Mouse (Mus musculus) R1 (cell line): ENCODE measurements around the gene Gm11555.
"Not testable (repeated sequence)": the region's sequence is repeated elsewhere in the genome, so short reads cannot be mapped to it uniquely, and the experiment has no call there.

ENCODE experiments used
- DNase-seq: peaks from one replicate; pipeline ENCODE4 v3.0.0-alpha.2; 2018; ENCODE audit warnings: low read depth, low spot score

Gene Gm11555

DNA sequence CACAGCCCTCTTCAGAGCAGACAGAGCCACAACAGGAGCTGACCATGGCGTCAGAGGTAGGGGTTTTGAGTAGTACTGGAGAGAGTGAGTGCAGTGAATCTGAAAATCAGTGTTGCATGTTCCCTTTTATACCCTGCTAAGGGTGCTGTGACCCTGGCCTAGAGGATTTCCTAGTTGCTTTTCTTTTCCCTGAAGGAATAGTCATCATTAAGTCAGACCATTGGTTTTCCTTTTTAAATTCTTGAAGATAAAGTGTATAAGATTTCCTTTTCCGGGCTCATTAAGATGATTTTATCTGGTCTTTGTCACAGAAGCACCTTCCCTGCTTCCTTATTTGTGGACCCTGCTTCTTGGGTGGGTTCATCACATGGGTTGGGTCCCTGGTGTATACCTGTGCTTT lies at the start of gene Gm11555:
Gene Gm11555, minus strand, starts transcription at position 101 of the 400 bp plus-strand sequence.
- DNase-seq: no peak

DNA sequence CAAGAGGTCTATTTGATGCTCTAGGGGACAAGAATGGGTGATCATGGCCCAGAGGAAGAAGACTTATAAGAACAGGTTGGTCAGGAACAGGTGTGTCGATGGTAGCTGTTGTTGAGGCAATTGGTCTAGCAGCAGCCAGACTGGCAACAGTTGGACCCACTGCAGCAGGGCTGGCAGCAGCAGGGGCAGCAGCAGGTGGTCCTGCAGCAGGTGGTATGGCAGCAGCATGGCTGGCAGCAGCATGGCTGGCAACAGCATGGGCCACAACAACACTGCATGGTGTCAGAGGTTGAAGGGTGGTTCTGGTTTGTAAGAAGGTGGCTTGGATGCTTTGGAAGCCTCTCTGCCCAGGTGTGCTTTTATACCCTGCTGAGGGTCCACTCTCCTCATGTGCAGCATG lies 40.4 kb upstream of the Gm11555 start, which contains the start of gene Gm14190:
Gene Gm14190, minus strand, starts transcription at position 278 of the 400 bp plus-strand sequence.
- DNase-seq: no peak

DNA sequence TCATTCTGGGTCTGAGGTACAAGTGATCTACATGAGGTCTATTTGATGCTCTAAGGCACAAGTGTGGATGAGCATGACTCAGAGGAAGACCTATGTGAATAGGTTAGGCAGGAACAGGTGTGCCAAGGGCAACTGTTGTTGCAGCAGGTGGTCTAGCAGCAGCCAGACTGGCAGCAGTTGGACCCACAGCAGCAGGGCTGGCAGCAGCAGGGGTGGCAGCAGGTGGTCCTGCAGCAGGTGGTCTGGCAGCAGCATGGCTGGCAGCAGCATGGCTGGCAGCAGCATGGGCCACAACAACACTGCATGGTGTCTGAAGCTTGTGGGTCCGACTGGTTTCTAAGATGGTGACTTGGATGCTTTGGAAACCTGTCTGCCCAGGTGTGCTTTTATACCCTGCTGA lies 35.2 kb upstream of the Gm11555 start:
- not testable (repeated sequence) for DNase-seq

DNA sequence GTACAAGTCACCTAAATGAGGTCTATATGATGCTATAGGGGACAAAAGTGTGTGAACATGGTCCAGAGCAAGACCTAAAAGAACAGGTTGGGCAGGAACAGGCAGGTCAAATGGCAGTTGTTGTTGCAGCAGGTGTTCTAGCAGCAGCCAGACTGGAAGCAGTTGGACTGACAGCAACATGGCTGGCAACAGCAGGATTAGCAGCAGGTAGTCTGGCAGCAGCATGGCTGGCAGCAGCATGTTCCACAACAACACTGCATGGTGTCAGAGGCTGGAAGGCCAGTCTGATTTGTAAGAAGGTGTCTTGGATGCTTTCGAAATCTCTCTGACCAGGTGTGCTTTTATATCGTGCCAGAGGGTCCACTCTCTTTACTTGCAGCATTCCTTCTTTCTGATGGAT lies 33.4 kb upstream of the Gm11555 start:
- no peak for DNase-seq

DNA sequence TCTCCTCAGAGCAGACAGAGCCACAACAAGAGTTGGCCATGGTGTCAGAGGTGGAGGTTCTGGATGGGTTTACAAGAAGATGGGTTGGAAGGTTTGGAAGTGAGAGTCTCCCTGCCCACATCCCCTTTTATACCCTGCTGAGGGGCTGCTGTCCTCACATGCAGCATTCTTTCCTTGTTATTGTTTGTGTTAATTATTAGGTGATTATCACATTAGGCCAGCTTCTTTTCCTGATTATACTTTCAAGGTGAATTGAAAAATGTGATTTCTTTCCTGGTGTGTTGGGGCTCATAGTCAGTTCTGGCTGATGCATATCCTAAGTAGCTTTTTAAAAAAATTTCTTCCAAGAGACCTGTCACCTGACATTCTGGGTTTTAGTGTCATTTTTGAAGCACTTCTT lies 15.8 kb upstream of the Gm11555 start, which contains the start of gene Krtap4-6:
Gene Krtap4-6, minus strand, starts transcription at position 101 of the 400 bp plus-strand sequence.
- DNase-seq: no peak

DNA sequence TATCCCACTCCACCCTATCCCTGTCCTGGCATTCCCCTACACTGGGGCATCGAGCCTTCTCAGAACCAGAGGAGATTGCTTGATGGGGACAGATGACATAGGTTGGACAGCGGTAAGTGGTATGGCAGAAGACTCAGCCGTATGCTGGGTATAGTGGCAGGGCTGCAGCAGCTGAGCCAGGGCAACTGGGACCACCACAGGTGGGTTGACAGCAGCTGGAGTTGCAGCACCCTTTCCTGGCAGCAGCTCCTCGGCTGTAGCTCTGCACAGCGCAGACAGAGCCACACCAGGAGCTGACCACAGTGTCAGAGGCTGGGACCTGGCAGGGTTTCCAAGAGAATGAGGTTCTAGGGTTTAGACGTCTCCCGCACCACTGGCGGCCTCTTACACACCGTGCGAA lies 12.8 kb upstream of the Gm11555 start:
- no peak for DNase-seq

DNA sequence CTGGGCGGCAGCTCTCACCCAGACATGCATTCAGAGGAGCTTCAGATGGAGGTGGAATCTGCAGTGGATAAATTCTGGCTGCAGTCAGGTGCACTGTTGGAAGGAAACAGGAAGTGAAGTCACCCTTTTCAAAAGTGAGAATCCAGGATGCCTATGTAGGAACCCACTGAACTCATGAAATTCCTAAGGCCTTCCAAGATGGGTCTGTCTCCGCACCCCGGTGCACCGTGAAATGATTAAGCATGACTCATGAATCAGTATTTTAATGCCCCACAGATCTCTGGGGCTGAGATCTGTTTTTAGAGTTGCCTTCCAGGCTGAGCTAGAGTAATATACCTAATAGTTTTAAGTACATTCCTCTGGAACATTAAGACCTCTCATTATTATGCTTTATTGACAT lies 9.2 kb upstream of the Gm11555 start:
- peak; percentile 16 for DNase-seq

DNA sequence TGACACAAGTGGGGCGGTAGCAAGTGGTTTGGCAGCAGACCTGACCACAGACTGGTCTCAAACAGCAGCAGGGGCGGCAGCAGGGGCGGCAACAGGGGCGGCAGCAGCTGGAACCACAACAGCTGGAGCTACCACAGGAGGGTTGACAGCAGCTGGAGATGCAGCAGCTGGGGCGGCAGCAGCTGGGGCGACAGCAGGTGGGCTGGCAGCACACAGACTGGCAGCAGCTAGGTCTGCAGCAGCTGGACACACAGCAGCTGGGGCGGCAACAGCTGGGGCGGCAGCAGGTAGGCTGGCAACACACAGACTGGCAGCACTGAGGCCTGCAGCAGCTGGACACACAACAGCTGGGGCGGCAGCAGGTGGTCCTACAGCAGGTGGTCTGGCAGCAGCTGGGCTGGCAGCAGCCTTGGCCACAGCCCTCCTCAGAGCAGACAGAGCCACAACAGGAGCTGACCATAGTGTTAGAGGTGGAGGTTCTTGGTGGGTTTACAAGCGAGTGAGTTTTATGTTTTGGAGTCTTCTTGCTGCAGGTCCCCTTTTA lies 8.5 kb upstream of the Gm11555 start, which contains the start of gene Gm11563:
Gene Gm11563, minus strand, starts transcription at position 494 of the 544 bp plus-strand sequence.
- DNase-seq: peak; percentile 10

DNA sequence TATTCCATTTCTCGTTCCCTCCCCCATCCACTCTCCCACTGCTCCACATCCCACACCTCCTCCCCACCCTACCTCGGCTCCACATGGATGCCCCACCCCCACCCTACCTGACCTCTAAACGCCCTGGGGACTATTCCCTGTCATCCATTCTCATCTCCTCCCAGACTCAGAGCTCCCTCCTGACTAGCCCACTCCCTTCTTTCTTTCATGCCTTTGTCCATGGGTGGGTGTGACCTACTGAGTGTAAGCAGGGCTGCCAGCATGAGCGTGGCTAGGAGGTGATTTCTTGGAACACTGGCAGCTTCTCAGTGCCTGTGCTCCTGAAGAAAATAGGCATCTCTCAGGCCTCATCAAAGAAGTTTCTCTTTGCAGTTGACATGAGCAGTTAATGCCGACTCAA lies 7.0 kb upstream of the Gm11555 start:
- peak; percentile 82 for DNase-seq

DNA sequence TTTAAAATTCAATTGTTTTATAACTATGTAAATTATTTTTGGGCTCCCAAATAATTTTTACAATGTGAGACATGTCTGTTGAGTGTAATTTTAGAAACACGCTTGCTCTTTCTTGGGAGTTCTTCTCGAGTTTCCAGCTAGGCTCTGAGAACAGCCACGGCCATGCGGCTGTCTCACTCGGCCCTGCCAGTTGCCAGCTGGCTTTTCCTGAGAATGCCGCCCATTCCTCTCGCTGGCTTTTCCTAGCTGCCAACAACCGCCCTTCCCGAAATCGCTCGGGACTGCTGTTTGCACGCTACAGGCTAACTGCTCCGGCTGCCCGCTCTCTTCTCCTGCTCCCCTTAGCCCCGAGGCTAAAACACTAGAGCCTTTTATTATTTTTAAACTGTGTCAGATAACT lies 3.6 kb downstream of the Gm11555 start:
- no peak for DNase-seq

DNA sequence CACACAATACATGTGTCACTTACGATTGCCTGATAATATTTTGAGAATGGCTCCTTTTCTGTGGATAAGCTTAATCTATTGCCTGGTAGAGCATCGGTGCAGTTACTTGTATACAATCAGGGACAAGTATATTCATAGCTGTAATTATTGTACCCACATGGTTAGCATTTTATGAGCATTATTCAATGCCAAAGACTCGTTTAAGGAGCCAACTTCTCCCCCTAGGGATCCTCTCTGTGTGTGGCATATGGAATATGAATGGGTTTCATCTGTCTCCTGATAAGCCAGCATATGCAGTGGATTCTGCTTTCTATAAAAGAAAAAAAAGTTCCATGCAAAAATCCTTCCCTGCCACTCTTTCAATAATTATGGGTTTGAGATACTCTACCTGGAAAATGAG lies 5.7 kb downstream of the Gm11555 start:
- no peak for DNase-seq

DNA sequence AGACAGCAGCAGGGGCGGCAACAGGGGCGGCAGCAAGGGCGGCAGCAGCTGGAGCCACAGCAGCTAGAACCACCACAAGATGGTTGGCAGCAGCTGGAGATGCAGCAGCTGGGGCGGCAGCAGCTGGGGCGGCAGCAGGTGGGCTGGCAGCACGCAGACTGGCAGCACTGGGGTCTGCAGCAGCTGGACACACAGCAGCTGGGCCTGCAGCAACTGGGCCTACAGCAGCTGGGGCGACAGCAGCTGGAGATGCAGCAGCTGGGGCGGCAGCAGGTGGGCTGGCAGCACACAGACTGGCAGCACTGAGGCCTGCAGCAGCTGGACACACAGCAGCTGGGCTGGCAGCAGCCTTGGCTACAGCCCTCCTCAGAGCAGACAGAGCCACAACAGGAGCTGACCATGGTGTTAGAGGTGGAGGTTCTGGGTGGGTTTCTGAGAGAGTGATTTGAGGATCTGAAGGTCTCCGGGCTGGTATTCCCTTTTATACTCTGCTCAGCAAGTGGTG lies 6.3 kb downstream of the Gm11555 start, which contains the start of gene Krtap4-7:
Gene Krtap4-7, minus strand, starts transcription at position 455 of the 505 bp plus-strand sequence.
- not testable (repeated sequence) for DNase-seq

DNA sequence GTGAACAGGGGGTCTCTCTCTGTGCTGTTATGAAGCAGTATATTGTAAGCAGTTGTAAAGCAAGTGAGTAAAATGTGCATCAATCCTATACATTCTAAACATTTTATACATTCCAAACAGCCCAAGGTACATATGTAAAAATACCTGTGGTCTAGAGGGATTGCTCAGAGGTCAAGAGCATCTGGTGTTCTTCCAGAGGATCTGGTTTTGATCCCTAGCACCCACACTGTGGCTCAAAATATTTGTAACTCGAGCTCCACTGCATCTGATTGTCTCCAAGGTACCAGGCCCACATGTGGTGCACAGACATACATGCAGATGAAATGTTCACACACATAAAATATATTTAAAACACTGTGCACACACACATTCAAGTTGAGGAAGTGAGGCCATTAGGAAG lies 9.1 kb downstream of the Gm11555 start:
- DNase-seq: no peak

DNA sequence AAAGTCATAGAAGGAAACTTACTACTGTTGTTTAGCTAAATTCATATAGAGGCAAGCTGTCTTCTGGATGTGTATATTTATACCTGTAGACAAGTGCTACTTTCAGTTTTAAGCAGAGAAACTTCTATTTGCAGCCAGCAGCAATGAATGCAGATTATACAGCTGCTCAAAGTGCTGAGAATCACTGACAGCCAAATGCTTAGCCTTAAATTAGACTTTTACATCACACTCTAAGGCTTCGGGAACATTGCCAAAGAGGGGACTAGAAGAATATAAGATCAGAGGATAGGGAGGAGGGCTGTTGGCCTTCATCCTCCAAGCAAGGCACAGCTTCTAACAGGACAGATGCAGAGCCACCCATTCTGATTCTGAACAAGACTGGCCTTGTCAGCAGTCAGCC lies 12.9 kb downstream of the Gm11555 start:
- DNase-seq: no peak

DNA sequence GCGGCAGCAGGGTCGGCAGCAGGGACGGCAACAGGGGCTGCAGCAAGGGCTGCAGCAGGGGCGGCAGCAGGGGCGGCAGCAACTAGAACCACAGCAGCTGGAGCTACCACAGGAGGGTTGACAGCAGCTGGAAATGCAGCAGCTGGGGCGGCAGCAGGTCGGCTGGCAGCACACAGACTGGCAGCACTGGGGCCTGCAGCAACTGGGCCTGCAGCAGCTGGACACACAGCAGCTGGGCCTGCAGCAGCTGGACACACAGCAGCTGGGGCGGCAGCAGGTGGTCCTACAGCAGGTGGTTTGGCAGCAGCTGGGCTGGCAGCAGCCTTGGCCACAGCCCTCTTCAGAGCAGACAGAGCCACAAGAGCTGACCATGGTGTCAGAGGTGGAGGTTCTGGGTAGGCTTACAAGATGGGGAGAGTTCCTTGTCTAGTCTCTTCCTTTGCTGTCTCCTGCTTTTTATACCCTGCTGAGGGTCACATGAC lies 15.3 kb downstream of the Gm11555 start, which contains the start of gene Krtap4-2:
Gene Krtap4-2, minus strand, starts transcription at position 432 of the 482 bp plus-strand sequence.
- no peak for DNase-seq

DNA sequence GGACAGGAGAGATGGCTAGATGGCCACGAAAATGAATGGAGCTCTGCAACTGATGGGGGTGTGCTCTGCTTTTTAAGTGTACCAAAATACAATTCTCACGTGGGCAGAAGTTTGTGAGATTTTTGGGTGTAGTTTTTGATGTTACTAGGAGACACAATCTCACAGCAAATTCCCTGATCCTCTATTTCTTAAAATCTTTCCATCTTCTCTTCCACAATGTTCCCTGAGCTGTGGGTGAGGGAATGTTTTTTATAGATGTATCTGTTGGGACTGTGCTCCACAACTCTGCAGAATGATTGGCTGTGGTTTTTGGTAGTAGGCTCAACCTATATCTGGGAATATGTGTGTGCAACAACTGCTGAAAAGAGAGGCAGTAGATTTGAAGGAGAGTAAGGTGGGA lies 16.7 kb downstream of the Gm11555 start:
- no peak for DNase-seq

DNA sequence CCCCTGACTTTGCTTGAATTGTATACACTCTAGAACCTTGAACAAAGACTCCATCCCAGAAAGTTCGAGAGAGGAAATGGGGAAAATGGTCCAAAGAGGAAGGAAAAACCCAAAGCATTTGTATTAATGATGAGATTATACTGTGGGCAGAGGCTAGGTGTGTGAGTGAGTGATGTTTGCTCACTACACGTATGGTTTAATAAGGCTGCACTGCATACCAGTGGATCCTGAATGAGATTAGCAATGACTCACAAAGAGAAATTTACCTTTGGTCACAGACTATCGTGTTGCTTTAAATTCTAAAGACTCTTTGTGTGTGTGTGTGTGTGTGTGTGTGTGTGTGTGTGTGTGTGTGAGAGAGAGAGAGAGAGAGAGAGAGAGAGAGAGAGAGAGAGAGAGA lies 19.1 kb downstream of the Gm11555 start:
- DNase-seq: no peak

DNA sequence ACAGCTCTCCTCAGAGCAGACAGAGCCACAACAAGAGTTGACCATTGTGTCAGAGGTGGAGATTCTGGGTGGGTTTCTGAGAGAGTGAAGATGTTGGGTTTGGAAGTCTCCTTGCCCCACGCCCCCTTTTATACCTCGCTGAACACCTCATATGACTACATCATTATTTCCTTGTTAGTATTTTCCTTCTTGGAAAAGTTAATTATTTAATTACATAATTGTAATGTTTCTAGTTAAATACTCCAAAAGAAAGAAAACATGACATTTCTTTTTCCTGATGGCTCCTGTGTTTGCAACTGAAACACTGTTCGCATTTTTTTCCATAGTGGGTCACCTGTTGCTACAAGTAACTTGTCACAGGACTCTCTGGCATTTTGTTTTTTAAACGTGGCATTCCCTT lies 21.9 kb downstream of the Gm11555 start, which contains the start of gene Krtap4-1:
Gene Krtap4-1, minus strand, starts transcription at position 101 of the 400 bp plus-strand sequence.
- no peak for DNase-seq

DNA sequence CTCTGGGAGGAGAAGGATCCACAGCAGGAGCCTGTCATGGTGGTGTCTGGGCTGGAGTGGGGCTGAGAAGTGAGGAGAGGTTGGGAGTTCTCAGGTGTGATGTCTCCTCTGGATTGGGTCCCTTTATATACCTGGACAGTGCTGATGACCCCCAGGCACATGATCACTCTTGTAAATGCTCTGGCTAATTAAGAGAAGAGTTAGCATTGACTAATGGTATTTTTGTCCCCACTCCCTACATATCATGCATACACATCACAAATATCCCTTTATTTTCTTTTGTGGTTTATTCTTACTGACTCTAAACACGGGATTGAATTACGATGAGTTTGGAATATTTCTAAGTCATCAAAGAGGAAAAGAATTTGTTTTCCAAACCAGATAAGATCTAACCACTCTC lies 29.7 kb downstream of the Gm11555 start, which contains the start of gene Gm11562:
Gene Gm11562, minus strand, starts transcription at position 101 of the 400 bp plus-strand sequence.
- no peak for DNase-seq

DNA sequence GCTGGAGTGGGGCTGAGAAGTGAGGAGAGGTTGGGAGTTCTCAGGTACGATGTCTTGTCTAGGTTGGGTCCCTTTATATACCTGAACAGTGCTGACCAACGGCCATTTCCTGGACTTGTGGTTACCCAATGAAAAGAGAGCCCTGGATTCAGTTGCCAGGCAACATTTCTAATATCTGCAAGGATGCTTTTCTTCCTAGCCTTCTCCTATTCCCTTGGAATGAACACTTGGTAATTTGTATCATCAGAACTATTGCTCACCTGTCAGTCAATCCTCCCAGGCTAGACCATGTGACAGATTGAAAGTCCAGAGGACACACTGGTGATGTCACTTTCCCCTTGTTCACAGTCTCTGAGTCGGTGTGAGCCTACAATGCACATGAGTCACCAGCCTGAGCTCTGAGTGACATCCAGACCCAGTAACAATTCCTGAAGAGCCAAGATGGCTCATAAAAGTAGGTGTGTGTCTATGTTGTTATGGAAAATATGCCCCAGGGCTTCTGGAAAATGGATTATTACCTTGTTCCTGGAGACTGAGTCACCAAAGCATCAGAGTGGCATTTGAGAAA lies 35.2 kb downstream of the Gm11555 start, which contains the start of gene Krtap2-4:
Gene Krtap2-4, minus strand, starts transcription at position 51 of the 568 bp plus-strand sequence.
- no peak for DNase-seq

DNA sequence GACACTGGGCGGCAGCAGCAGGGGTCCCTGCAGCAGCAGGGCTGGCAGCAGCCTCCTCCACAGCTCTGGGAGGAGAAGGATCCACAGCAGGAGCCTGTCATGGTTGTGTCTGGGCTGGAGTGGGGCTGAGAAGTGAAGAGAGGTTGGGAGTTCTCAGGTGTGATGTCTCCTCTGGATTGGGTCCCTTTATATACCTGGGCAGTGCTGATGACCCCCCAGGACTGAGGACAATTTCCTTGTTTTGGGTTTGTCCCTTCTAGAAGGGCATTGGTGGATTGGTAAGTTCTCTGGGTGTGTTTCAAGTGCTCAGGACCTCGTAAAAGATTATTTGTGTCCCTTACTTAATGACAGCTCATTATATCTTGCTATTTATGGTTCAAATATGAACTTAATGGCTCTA lies 39.9 kb downstream of the Gm11555 start, which contains the start of gene Gm11937:
Gene Gm11937, minus strand, starts transcription at position 101 of the 400 bp plus-strand sequence.
- not testable (repeated sequence) for DNase-seq

DNA sequence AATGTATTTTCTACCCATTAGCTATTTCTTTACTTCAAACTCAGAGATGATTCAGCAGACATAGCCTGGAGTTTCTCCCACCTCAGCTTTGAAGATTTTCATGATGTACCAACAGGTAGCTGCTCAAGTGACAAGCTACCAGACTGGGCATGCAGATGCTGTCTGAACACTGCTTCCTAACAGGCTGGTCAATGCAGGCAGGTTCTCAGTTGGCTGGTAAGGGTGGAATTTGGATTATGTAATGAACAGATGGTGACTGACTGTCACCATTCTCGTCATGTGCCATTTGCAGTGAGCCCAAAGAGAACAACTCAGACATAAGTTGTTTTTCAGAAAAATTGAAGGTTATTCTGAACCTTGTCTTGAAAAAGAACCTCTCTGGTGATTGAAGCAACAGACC lies 40.9 kb downstream of the Gm11555 start:
- no peak for DNase-seq
